Comparison of ENCODE assay signal across 7 mouse cellular contexts in genomic region chr19:60788214-60788960, GRCm38 (mm10). TPM values are rescaled to one million over a fixed set of nuclear protein-coding genes. Genes with fewer than 3 reads are reported as not detected.
DNase-seq lines count a peak whose midpoint lies in the region; ATAC-seq lines count a peak whose summit lies in the region.

No protein-coding gene starts in this region.

- ATAC-seq in megakaryocyte, adult 5-6 weeks (ENCODE audit: poor library complexity, severe bottlenecking) = no peak
- ATAC-seq in embryonic facial prominence, embryonic 14.5 days (ENCODE audit: low read depth) = no peak
- ATAC-seq in limb, embryonic 12.5 days (ENCODE audit: insufficient number of reproducible peaks, insufficient read depth, low FRiP score, low TSS enrichment, low read depth) = no peak
- no peak for ATAC-seq in stomach, embryonic 16.5 days (ENCODE audit: insufficient read depth, low FRiP score)

- peaks cover 42% of the 10 kb centered on the region for H3K4me1 ChIP-seq in megakaryocyte, embryonic 14.5 days
- peaks cover 11% of the 10 kb centered on the region for H3K4me1 ChIP-seq in embryonic facial prominence, embryonic 14.5 days (ENCODE audit: control insufficient read depth, insufficient read depth, low read length)
- H3K4me1 ChIP-seq in limb, embryonic 12.5 days (replicated peaks) = peaks cover 21% of the 10 kb centered on the region
- H3K4me1 ChIP-seq in stomach, embryonic 16.5 days (ENCODE audit: control insufficient read depth, insufficient read depth, low read length) = peaks cover 14% of the 10 kb centered on the region; the same call in 1 of the 2 replicates

- 34% methylated on average over 6 of the region's 6 CpGs for WGBS in embryonic facial prominence, embryonic 14.5 days
- 56% methylated on average over 6 of the region's 6 CpGs for WGBS in limb, embryonic 12.5 days
- 27% methylated on average over 6 of the region's 6 CpGs for WGBS in stomach, embryonic 16.5 days

- intact Hi-C loops in left cerebral cortex, postnatal 10 days (cut with DNase I) = no loop called here

- H3K36me3 ChIP-seq in megakaryocyte, embryonic 14.5 days (replicated peaks; ENCODE audit: low read length) = peaks cover 5% of the 10 kb centered on the region
- H3K36me3 ChIP-seq in embryonic facial prominence, embryonic 14.5 days (ENCODE audit: control insufficient read depth, insufficient read depth, low read length) = no peaks in the 10 kb centered on the region
- peaks cover 7% of the 10 kb centered on the region; the same call in 1 of the 2 replicates for H3K36me3 ChIP-seq in limb, embryonic 12.5 days
- no peaks in the 10 kb centered on the region for H3K36me3 ChIP-seq in stomach, embryonic 16.5 days (ENCODE audit: control insufficient read depth, insufficient read depth, low read length)

- peak; percentile 1 for DNase-seq in embryonic facial prominence, embryonic 14.5 days (ENCODE audit: low spot score)
- DNase-seq in left cerebral cortex, postnatal 10 days (ENCODE audit: extremely low spot score in 1 of 2, low spot score in 2 of 2) = no peak
- DNase-seq in urinary bladder, postnatal 10 days (ENCODE audit: low spot score) = no peak

- H3K4me3 ChIP-seq in megakaryocyte, embryonic 14.5 days (replicated peaks) = peak overlapping the region; percentile 95
- H3K4me3 ChIP-seq in embryonic facial prominence, embryonic 14.5 days (ENCODE audit: low read depth, low read length) = peak overlapping the region; percentile 100
- H3K4me3 ChIP-seq in limb, embryonic 12.5 days (replicated peaks) = peak overlapping the region; percentile 99
- peak overlapping the region; percentile 41 for H3K4me3 ChIP-seq in stomach, embryonic 16.5 days (replicated peaks; ENCODE audit: low read length)

- peak overlapping the region; percentile 100 for H3K9ac ChIP-seq in embryonic facial prominence, embryonic 14.5 days (ENCODE audit: low read depth, low read length)
- H3K9ac ChIP-seq in limb, embryonic 12.5 days (replicated peaks) = 0 out of 2 replicates have a peak overlapping the region, but pooled peaks have one; percentile 4
- H3K9ac ChIP-seq in stomach, embryonic 16.5 days (ENCODE audit: low read length) = peak overlapping the region; percentile 52

- H3K27me3 ChIP-seq in megakaryocyte, embryonic 14.5 days (replicated peaks) = no peaks in the 10 kb centered on the region
- no peaks in the 10 kb centered on the region for H3K27me3 ChIP-seq in embryonic facial prominence, embryonic 14.5 days (replicated peaks; ENCODE audit: control insufficient read depth, insufficient read depth, low read length)
- no peaks in the 10 kb centered on the region for H3K27me3 ChIP-seq in limb, embryonic 12.5 days
- no peaks in the 10 kb centered on the region for H3K27me3 ChIP-seq in stomach, embryonic 16.5 days (ENCODE audit: control insufficient read depth, insufficient read depth, low read length)

- H3K4me2 ChIP-seq in embryonic facial prominence, embryonic 14.5 days (ENCODE audit: low read depth, low read length) = peak overlapping the region; percentile 82
- peak overlapping the region; percentile 71 for H3K4me2 ChIP-seq in limb, embryonic 12.5 days
- H3K4me2 ChIP-seq in stomach, embryonic 16.5 days (ENCODE audit: low read depth, low read length) = peak overlapping the region; percentile 68

- H3K9me3 ChIP-seq in megakaryocyte, embryonic 14.5 days = no peaks in the 10 kb centered on the region
- no peaks in the 10 kb centered on the region for H3K9me3 ChIP-seq in embryonic facial prominence, embryonic 14.5 days (ENCODE audit: control insufficient read depth, low read length)
- H3K9me3 ChIP-seq in limb, embryonic 12.5 days = no peaks in the 10 kb centered on the region
- H3K9me3 ChIP-seq in stomach, embryonic 16.5 days (replicated peaks; ENCODE audit: control insufficient read depth, low read length) = no peaks in the 10 kb centered on the region

- H3K27ac ChIP-seq in embryonic facial prominence, embryonic 14.5 days (replicated peaks; ENCODE audit: low read depth, low read length) = no peak overlapping the region
- H3K27ac ChIP-seq in limb, embryonic 12.5 days = no peak overlapping the region
- H3K27ac ChIP-seq in stomach, embryonic 16.5 days (ENCODE audit: low read length) = no peak overlapping the region

RNA-seq across cellular contexts. Expression of gene Eif3a, which starts 2.1 kb away (rescaled TPM):
- 5.7 and 38.4 TPM in 2 replicates for polyA plus RNA-seq in megakaryocyte, embryonic 14.5 days (2012; ENCODE audit: insufficient read depth, low replicate concordance)
- total RNA-seq in megakaryocyte, adult 5-6 weeks (2015) = 152 and 154 TPM in 2 replicates
- 194 and 226 TPM in 2 replicates for total RNA-seq in megakaryocyte, adult 5-6 weeks (2017)
- polyA plus RNA-seq in embryonic facial prominence, embryonic 14.5 days (2014; fragmentation: Nextera tagmentation; extraction: Ambion mirVana) = 165 and 168 TPM in 2 replicates
- polyA plus RNA-seq in limb, embryonic 12.5 days (2016; fragmentation: Nextera tagmentation; extraction: Ambion mirVana) = 143 and 157 TPM in 2 replicates
- polyA plus RNA-seq in stomach, embryonic 16.5 days (2015; fragmentation: Nextera tagmentation; extraction: Ambion mirVana) = 128 and 129 TPM in 2 replicates
- 100 to 1,000 TPM; 122 to 123 TPM for total RNA-seq in left cerebral cortex, postnatal 10 days (2021)

RNA-seq across cellular contexts. Expression of gene Fam45a, which starts 23.0 kb away (rescaled TPM):
- polyA plus RNA-seq in megakaryocyte, embryonic 14.5 days (2012; ENCODE audit: insufficient read depth, low replicate concordance) = 8.6 TPM in 1 of 2 replicates, not detected in the other
- total RNA-seq in megakaryocyte, adult 5-6 weeks (2015) = 47.7 and 49.6 TPM in 2 replicates
- 28.8 and 31.3 TPM in 2 replicates for total RNA-seq in megakaryocyte, adult 5-6 weeks (2017)
- 40.8 and 46.8 TPM in 2 replicates for polyA plus RNA-seq in embryonic facial prominence, embryonic 14.5 days (2014; fragmentation: Nextera tagmentation; extraction: Ambion mirVana)
- polyA plus RNA-seq in limb, embryonic 12.5 days (2016; fragmentation: Nextera tagmentation; extraction: Ambion mirVana) = 31.4 and 34.2 TPM in 2 replicates
- 34.7 and 37.5 TPM in 2 replicates for polyA plus RNA-seq in stomach, embryonic 16.5 days (2015; fragmentation: Nextera tagmentation; extraction: Ambion mirVana)
- total RNA-seq in left cerebral cortex, postnatal 10 days (2021) = 10 to 100 TPM; 32.7 to 39.6 TPM

RNA-seq across cellular contexts. Expression of gene Nanos1, which starts 32.6 kb away (rescaled TPM):
- polyA plus RNA-seq in megakaryocyte, embryonic 14.5 days (2012; ENCODE audit: insufficient read depth, low replicate concordance) = 0.69 and 0.83 TPM in 2 replicates
- 1.8 and 2.6 TPM in 2 replicates for total RNA-seq in megakaryocyte, adult 5-6 weeks (2015)
- 1.6 and 2.1 TPM in 2 replicates for total RNA-seq in megakaryocyte, adult 5-6 weeks (2017)
- polyA plus RNA-seq in embryonic facial prominence, embryonic 14.5 days (2014; fragmentation: Nextera tagmentation; extraction: Ambion mirVana) = 2.1 and 2.4 TPM in 2 replicates
- polyA plus RNA-seq in limb, embryonic 12.5 days (2016; fragmentation: Nextera tagmentation; extraction: Ambion mirVana) = 1.9 and 2.4 TPM in 2 replicates
- 0.79 and 1.1 TPM in 2 replicates for polyA plus RNA-seq in stomach, embryonic 16.5 days (2015; fragmentation: Nextera tagmentation; extraction: Ambion mirVana)
- 10 to 100 TPM; 21.6 to 22.6 TPM for total RNA-seq in left cerebral cortex, postnatal 10 days (2021)

Comparison
In these comparisons a context has a peak if more than half of its experiments do, and no peak if none do; other contexts are left out.
1. H3K4me3 ChIP-seq: peak in every context shown above with its lines; median percentile 100 in embryonic facial prominence, embryonic 14.5 days; 99 in limb, embryonic 12.5 days; 95 in megakaryocyte, embryonic 14.5 days; 41 in stomach, embryonic 16.5 days.
2. H3K9ac ChIP-seq: peak in every context shown above with its lines; median percentile 100 in embryonic facial prominence, embryonic 14.5 days; 52 in stomach, embryonic 16.5 days; 4 in limb, embryonic 12.5 days.